Mouse (Mus musculus) heart, postnatal 0 days (tissue): ENCODE measurements at regions not wholly inside any gene's neighbourhood (a gene's known extent, or its start where the extent isn't known, plus 50 kb on each side); places are given as distances from the start of the nearest gene placed in this dataset.

ENCODE experiments used
- CTCF ChIP-seq: IDR thresholded peaks from 2 replicates; pipeline ENCODE4 v1.5.1; 2016; ENCODE audit warnings: antibody characterized with exemption, control low read depth, low read depth
- EP300 ChIP-seq: IDR thresholded peaks from 2 replicates; pipeline ENCODE4 v1.6.1; 2016; ENCODE audit warnings: antibody characterized with exemption, low read depth

DNA sequence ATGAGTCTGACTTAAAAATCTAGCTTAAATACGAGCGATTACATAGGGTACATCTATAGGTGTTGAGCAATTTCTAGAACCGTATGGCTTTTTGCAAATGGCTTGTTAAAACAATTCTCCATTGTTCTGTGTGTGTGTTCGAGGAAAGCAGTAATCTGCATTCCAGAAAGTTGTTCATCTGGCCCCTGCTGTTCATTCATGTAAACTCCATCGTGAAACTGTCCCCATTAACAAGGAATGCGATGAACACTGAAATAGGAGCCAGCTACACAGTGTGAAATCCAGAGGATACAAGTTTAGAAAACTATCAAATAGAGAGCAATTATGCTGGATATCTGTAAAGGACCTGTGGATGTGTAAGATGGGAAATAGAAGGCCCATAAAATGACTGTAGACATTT, 250.1 kb downstream of the Hsfy2 start:
- TF ChIP-seq CTCF: no peak
- no peak for TF ChIP-seq EP300
